Mouse (Mus musculus) ES-Bruce4 (cell line): Measurements from ENCODE around the gene Cmas. TPM values are rescaled to one million over a fixed set of nuclear protein-coding genes. Genes with fewer than 3 reads are reported as not detected.
A peak's percentile ranks its signal among the peaks of the same experiment; 100 is the strongest.

Source experiments
- H3K27ac ChIP-seq: 2 replicates; pipeline ENCODE4 v1.5.1; 2012; ENCODE audit warnings: low read length, inconsistent platforms; ENCODE audit not compliant: insufficient read depth
- H3K27me3 ChIP-seq: 2 replicates; pipeline ENCODE4 v1.6.1; 2012; ENCODE audit warnings: mild to moderate bottlenecking, low read length, inconsistent platforms; ENCODE audit not compliant: control insufficient read depth, poor library complexity, insufficient read depth, severe bottlenecking
- H3K36me3 ChIP-seq: 2 replicates; pipeline ENCODE4 v1.6.1; 2012; ENCODE audit warnings: inconsistent platforms, mild to moderate bottlenecking, low read length, moderate library complexity; ENCODE audit not compliant: control insufficient read depth, poor library complexity, insufficient read depth, severe bottlenecking
- H3K4me1 ChIP-seq: one replicate; pipeline ENCODE4 v1.8.1; 2011; ENCODE audit warnings: low read length; ENCODE audit not compliant: control insufficient read depth, insufficient read depth
- H3K4me3 ChIP-seq: 2 replicates; pipeline ENCODE4 v1.5.1; 2011; ENCODE audit warnings: low read depth, mild to moderate bottlenecking, low read length
- H3K9ac ChIP-seq: 2 replicates; pipeline ENCODE4 v1.6.1; 2012; ENCODE audit warnings: low read depth, mild to moderate bottlenecking, inconsistent platforms; ENCODE audit not compliant: poor library complexity, severe bottlenecking
- H3K9me3 ChIP-seq: replicated peaks from 2 replicates; pipeline ENCODE4 v1.6.1; 2012; ENCODE audit warnings: mild to moderate bottlenecking, low read length, inconsistent platforms; ENCODE audit not compliant: control insufficient read depth, poor library complexity, insufficient read depth, severe bottlenecking
- CTCF ChIP-seq: IDR thresholded peaks from one replicate; pipeline ENCODE4 v1.8.1; 2011; ENCODE audit warnings: low read depth, low read length
- EP300 ChIP-seq: IDR thresholded peaks from 2 replicates; pipeline ENCODE4 v1.6.1; 2011; ENCODE audit warnings: low read depth, low read length; ENCODE audit not compliant: insufficient read depth
- POLR2A ChIP-seq: IDR thresholded peaks from one replicate; pipeline ENCODE4 v1.8.1; 2011; ENCODE audit warnings: low read length; ENCODE audit not compliant: insufficient read depth
- polyA plus RNA-seq: library from polyadenylated mRNA; stranded (reverse); fragments of >200 nt; gene quantifications from 2 replicates; pipeline ENCODE4 v1.2.4, GENCODE M21; 2011; ENCODE audit warnings: low read depth; ENCODE audit not compliant: missing spikeins, insufficient read depth, insufficient read length

Cmas gene
- polyA plus RNA-seq, 1 experiment, result 81.6 TPM

DNA sequence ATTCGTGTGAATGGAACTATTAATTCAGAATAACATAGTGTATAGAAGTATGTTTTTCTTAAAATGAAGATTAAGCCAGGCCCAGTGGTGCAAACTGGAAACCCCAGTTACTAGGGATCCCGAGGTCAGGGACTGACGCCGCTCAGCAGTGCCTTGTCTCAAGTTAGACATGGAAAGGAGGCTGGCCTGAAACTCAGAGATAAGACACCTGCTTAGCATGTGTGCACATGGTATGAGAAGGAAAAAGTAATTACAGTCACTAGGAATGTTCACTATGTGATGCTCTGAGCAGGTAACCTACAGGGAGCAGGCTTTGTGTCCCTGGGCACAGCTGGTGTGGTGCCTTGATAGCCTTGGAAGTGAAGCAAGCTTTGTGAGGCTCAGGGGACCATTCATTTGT, 15.2 kb downstream of the Cmas start:
- no peak for TF ChIP-seq CTCF
- TF ChIP-seq POLR2A, result no peak
- TF ChIP-seq EP300, result no peak
- Histone ChIP-seq H3K36me3 (peaks cover 29% of the 10 kb centered on the region), H3K27ac (no peak overlapping the region), H3K9me3 (no peaks in the 10 kb centered on the region), H3K9ac (no peak overlapping the region), H3K27me3 (no peaks in the 10 kb centered on the region), H3K4me3 (no peak overlapping the region), H3K4me1 (peaks cover 2% of the 10 kb centered on the region)

DNA sequence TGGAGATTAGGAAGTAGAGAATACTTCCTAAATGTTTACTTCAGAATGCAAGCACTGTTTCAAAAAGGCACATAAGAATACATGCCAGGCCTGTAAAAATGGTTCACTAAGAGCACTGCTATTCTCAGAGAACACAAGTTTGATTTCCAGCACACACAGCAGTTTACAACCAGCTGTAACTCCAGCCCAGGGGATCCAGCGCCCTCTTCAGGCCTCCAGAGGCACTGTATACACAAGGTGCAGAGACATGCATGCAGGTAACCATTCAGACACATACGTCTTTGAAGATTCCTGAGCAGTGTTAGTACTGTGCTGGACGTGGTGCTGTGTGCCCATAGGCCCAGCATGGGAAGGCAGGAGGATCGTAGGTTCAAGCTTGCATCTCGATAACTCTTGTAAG, 17.1 kb downstream of the Cmas start:
- H3K36me3 ChIP-seq, result peaks cover 15% of the 10 kb centered on the region

DNA sequence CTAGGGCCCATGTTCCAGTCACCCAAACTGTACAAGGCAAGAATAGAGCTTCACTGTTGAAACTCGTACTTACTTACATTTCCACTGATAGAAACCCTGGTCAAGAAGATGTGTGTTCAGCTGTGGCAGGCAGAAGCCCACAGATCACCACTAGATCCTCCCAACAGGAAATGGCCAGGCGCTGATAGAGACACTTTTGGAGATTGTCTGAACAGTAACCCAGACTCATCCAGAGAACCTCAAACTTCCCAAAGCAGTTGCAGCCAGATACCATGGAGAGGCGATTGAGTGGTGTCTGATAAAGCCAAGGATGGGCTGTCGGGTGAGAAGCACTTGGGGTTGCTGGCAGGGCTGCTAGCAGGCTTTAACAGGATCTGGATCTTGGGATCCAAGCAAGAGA, 20.4 kb downstream of the Cmas start:
- Histone ChIP-seq H3K4me3 (no peak overlapping the region), H3K27me3 (no peaks in the 10 kb centered on the region)
- TF ChIP-seq CTCF (no peak), POLR2A (no peak), EP300 (no peak)

More for the DNA sequence above, 17.1 kb downstream of the Cmas start:
- no peak overlapping the region for H3K27ac ChIP-seq
- H3K4me3 ChIP-seq, result no peak overlapping the region
- no peak overlapping the region for H3K9ac ChIP-seq
- no peak for TF ChIP-seq EP300
- TF ChIP-seq CTCF, result peak; percentile 51
- peaks cover 2% of the 10 kb centered on the region for H3K4me1 ChIP-seq
- no peaks in the 10 kb centered on the region for H3K27me3 ChIP-seq
- no peaks in the 10 kb centered on the region for H3K9me3 ChIP-seq

DNA sequence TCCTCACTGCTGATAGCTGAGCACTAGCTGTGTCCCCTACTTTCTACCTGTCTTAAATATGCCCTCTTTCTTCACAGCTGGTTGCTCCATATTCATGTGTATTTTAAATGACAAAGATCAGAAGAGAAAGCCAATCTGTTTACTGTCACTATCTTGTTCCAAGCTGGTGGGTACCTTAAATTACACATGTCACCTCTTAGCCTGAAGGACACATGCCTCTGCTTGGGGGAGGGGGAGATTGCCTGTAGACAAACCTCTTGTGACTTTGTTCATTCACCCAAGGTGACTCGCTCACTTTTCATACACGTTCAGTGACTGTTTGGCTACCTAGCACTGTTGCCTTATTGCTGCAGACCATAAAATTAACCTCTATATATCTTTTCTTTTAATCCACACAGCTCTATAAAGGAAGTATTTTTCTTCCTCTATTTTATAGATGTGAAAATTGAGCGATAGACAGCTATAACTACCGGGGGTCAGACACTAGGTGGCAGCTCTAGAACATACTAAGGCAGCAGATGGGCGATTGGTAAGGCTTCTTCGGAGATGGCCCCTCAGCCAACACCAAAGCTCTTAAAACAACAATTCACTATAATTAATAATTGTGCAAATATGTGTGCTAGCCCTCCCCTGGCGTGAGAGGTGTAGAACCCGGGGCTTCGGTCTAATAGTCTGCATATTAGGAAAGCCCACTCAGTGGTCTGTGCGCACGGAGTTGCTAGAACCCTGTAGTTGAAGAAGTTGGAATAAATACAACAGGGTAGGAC, 22.7 kb downstream of the Cmas start:
- H3K36me3 ChIP-seq, result no peaks in the 10 kb centered on the region
- no peak overlapping the region for H3K4me3 ChIP-seq
- TF ChIP-seq POLR2A (no peak), CTCF (peak; percentile 10)
- no peaks in the 10 kb centered on the region for H3K4me1 ChIP-seq
- H3K27me3 ChIP-seq, result no peaks in the 10 kb centered on the region
- H3K9me3 ChIP-seq, result no peaks in the 10 kb centered on the region
- no peak overlapping the region for H3K9ac ChIP-seq
- no peak overlapping the region for H3K27ac ChIP-seq

More for the DNA sequence above, 20.4 kb downstream of the Cmas start:
- H3K9me3 ChIP-seq, result no peaks in the 10 kb centered on the region
- H3K36me3 ChIP-seq, result peaks cover 8% of the 10 kb centered on the region
- H3K27ac ChIP-seq, result no peak overlapping the region
- H3K4me1 ChIP-seq, result no peaks in the 10 kb centered on the region
- no peak overlapping the region for H3K9ac ChIP-seq

DNA sequence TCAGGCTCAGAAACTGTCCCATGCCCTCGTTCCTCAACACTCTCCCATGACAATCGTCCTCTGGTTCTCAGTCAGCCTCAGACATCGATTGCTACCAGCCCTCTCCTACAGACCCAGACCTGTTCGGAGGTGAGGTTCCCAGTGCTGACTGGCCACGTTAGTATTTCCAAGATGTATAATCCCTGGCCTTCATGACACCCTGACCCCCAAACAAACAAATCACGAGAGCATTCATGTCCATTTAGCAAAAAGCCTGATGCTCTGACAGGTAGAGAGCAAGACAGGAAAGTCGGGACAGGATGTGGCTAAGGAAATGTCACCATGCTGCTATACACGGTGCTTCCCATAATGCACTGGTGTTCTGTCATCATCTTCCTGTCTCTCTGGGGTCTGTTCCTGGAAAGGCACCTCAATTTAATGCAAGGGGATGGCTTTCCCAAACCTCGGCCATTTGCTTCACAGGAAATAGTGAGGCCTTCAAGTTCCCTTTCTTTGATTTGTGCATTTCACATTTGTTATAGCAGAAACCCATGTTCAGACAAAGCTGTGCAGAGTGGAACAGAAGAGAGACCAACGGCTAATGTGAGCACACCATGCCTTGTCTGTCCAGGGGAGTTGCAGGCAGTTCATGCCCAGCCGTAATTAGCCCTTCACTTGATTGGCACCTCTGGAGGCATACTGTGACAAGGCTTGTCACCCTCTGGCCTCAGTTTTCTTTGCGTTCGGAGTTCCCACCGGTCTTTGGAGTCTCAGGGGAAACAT, 23.5 kb downstream of the Cmas start:
- TF ChIP-seq CTCF, result no peak
- no peak for TF ChIP-seq EP300
- TF ChIP-seq POLR2A, result no peak
- no peaks in the 10 kb centered on the region for H3K9me3 ChIP-seq
- H3K27me3 ChIP-seq, result no peaks in the 10 kb centered on the region
- H3K27ac ChIP-seq, result no peak overlapping the region
- H3K9ac ChIP-seq, result no peak overlapping the region
- H3K4me1 ChIP-seq, result no peaks in the 10 kb centered on the region
- no peaks in the 10 kb centered on the region for H3K36me3 ChIP-seq
- H3K4me3 ChIP-seq, result no peak overlapping the region

DNA sequence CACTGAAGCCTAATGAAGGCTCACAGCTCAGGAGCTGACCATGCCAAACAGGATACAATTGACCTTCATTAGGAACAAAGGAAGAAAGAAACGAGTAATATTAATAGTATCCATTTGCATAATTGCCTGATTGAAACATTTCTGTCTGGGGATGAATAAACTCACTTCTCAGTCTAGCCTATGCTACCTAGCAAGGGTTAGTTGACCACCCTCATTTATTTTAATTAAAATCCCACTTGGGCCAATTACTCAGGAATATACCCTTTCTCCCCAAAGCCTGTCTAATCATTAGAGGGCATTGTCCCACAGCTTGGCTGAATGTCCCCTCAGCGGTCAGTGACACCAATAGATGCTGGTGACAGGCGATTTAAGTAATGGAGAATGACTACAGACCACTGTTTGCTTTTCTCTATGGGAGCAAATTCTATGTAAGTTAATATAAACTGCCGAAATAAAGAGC, 24.1 kb downstream of the Cmas start:
- H3K27ac ChIP-seq, result no peak overlapping the region
- H3K9ac ChIP-seq, result no peak overlapping the region
- no peaks in the 10 kb centered on the region for H3K27me3 ChIP-seq
- H3K4me3 ChIP-seq, result no peak overlapping the region
- H3K9me3 ChIP-seq, result no peaks in the 10 kb centered on the region
- TF ChIP-seq CTCF (no peak), POLR2A (no peak), EP300 (no peak)
- no peaks in the 10 kb centered on the region for H3K36me3 ChIP-seq
- H3K4me1 ChIP-seq, result no peaks in the 10 kb centered on the region
